Mouse (Mus musculus): ENCODE results near the gene Chrm5.
"Not testable (repeated sequence)": the region's sequence is repeated elsewhere in the genome, so short reads cannot be mapped to it uniquely, and the experiment has no call there.

The Chrm5 gene

GRCm38 (mm10) chr2:112481564-112481963 lies 995 bp upstream of the Chrm5 start:
- DNase-seq (ENCODE audit: low read depth): peak; percentile 74

DNA sequence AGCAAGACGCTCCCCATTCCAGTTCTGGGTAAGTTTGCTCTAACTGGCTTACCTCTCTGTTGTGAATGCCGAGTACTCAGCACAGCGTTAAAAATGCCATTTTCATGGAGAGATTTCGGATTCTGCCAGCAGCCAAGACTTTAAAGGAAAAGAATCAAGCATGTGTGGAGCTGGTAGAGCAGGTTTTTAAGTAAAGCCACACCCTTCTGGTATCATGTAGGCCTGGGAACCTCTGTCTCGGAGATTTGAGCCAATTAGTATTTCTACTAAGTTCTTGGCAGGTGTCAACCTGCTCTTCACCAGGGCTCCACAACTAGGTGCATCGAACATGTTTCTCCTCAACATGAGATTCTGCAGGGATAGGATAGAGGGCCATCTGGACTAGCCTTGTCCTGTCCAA lies 4.0 kb downstream of the Chrm5 start:
- DNase-seq (ENCODE audit: low read depth): no peak

DNA sequence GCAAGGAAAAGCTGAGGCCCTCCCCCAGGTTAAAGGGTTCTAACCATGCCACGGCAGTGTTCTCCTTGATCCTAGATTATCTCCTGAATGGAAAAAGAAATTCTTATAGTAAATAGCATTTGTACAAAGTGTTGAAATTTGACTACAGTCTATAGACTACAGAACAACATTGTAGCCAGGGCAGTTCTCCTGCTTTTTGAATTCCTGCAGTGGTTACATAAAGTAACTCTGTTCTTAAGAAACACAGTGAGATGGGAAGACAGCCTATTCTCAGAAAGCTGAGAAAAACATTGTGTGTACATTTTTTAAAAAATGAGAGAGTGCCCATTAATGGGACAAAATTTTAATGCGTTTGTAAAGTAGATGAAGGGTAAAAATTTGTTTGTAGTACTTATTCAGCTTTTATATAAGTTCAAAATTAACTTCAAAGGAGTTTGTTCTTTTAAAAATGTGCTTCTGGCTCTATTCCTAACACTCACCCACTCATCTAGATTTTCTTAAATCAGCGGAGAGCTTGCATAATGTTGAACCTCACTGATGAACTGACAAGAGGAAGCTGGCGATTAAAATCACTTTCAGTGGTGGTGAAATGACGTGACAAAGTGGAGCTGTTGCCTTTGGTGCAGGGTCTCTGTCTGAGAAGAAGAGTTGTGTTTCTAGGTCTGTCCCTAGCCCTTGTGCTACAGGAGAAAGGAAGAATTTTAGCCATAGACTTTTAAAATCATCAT lies 5.4 kb downstream of the Chrm5 start:
- DNase-seq (ENCODE audit: low read depth): no peak

- DNase-seq (ENCODE audit: low read depth): no peak
Measured at GRCm38 (mm10) chr2:112472076-112472475, 8.5 kb downstream of the Chrm5 start.

- no peak for DNase-seq (ENCODE audit: low read depth)
Measured at GRCm38 (mm10) chr2:112470961-112471381, 9.6 kb downstream of the Chrm5 start.

GRCm38 (mm10) chr2:112469542-112469941 lies 11.0 kb downstream of the Chrm5 start:
- DNase-seq (ENCODE audit: low read depth): no peak

DNA sequence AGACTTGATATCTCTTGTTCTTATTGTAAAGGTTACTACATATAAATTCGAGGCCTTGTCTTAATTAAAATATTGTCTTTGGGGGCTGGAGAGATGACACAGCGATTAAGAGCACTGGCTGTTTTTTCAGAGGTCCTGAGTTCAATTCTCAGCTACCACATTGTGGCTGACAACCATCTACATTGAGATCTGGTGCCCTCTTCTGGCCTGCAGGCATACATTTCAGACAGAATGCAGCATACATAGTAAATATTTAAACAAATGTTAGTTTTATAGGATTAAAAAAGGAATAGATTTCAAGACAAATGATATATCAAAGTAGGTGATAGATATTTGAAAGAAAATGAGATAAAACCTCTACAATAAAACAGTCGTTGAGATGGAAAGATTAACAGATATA lies 20.0 kb downstream of the Chrm5 start:
- DNase-seq (ENCODE audit: low read depth): no peak

GRCm38 (mm10) chr2:112454862-112455564 lies 25.6 kb downstream of the Chrm5 start, which contains the start of gene Emc7:
TSS of gene Emc7 (plus strand) at chr2:112454997.
- peak; percentile 94 for DNase-seq (ENCODE audit: low read depth)

DNA sequence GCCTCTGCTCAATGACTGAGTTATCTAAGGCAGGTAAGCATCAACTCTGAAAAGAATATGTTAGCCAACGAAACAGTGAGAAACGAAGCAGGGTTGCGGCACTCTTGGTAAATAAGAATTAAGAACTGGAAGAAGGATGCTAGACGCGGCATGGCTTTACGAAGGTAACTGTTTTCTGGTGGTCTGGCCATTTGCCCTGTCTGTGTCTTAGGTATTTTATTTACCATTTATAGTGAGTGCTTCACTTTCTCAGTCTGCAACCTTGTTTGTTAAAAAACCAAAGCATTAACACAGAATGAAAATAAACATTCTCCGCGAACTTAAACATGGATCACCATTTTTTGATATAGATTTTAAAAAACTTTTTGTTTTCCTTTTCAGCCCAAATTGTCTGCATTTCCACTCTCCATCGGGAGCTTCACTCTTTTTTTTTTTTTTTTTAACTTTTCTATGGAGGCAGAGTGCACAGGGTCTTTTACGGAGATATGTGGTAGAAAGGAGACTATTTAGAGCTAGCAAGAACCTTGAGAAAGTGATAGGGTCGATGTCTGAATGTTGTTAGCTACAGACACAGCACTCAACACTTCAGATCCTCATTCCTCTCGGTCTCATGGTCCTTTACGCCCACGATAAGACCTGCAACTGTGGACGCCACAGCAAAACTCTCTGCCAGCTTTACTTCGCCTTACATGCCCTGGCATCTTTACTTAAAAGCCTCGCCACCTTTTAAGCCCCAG lies 26.3 kb downstream of the Chrm5 start:
- DNase-seq (ENCODE audit: low read depth): peak; percentile 12

- DNase-seq (ENCODE audit: low read depth): not testable (repeated sequence)
Measured at GRCm38 (mm10) chr2:112452513-112452912, 28.1 kb downstream of the Chrm5 start.

DNA sequence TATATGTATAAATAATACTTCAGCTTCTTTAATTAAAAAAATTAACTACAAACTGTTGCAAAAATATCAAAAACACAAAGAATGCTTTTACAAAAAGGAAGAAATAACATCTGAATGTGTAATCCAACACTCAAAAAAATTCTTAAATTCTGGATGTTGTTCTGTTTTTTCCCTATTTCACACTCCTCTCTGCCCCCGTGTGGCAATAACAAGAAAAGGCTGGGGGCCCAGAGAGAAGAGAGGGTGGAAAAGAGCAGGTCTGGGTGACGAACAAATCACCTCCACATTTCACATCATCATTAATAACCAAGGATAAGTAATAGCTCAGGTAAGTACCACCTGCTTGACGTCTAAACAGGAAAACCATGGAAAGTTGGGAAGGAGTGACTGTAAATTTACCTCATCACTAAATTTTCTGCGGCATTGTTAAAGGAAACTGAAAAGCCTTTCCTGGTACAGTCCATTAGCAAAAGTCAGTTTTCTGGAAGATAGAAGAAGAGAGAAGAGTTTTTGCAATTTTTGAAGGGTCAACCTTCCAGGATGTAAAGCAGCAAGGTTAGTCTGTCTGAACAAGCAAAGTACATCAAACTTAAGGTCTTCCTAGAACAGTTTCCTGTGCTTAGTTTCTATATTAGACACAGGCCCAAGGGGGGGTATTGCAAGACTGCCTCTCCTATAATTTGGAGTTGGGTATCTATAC lies 30.8 kb downstream of the Chrm5 start:
- DNase-seq (ENCODE audit: low read depth): peak; percentile 54

- no peak for DNase-seq (ENCODE audit: low read depth)
Measured at GRCm38 (mm10) chr2:112448510-112449059, 32.0 kb downstream of the Chrm5 start.

- DNase-seq (ENCODE audit: low read depth): not testable (repeated sequence)
Measured at GRCm38 (mm10) chr2:112448046-112448445, 32.5 kb downstream of the Chrm5 start.

- DNase-seq (ENCODE audit: low read depth): no peak
Measured at GRCm38 (mm10) chr2:112445511-112445910, 35.1 kb downstream of the Chrm5 start.

- no peak for DNase-seq (ENCODE audit: low read depth)
Measured at GRCm38 (mm10) chr2:112443491-112443890, 37.1 kb downstream of the Chrm5 start.

DNA sequence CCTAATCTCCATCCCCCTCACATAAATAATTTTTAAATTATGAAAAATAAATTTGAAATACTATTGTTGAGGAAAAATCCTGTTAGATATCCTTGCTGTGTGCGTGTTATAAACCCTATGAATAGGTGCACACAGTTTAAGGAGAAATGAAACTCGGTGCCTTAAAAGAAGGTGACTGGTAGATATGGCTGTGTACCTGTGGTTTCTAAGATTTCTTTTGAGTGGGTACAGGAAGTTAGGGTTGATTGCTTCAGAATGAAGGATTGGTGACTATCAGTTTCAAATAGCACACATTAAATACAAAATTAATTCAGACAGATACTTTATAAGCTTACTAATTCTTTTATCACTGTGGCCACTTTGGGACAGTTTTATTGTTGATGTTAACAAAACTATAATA lies 43.0 kb downstream of the Chrm5 start:
- no peak for DNase-seq (ENCODE audit: low read depth)

DNA sequence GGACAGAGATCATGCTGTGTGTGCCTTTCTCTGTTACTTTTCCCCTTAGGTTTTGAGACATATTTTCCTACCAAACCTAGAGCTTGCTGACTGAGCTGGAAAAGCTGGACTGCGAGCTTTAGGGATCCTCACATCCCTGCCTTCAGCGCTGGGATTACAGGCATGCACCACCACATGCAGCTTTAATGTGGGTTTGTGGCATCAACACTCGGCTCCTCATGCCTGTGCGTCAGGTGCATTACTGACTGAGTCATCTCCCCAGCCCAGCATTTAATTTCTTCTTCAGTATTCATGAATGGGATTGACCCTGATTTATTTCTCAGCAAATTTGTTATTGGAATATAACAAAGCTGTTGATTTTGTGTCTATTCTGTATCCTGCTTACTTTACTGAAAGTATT lies 44.3 kb downstream of the Chrm5 start:
- DNase-seq (ENCODE audit: low read depth): no peak

- DNase-seq (ENCODE audit: low read depth): no peak
Measured at GRCm38 (mm10) chr2:112433359-112433758, 47.2 kb downstream of the Chrm5 start.

- DNase-seq (ENCODE audit: low read depth): no peak
Measured at GRCm38 (mm10) chr2:112432523-112432922, 48.0 kb downstream of the Chrm5 start.

GRCm38 (mm10) chr2:112430403-112430802 lies 50.2 kb downstream of the Chrm5 start:
- DNase-seq (ENCODE audit: low read depth): no peak

DNA sequence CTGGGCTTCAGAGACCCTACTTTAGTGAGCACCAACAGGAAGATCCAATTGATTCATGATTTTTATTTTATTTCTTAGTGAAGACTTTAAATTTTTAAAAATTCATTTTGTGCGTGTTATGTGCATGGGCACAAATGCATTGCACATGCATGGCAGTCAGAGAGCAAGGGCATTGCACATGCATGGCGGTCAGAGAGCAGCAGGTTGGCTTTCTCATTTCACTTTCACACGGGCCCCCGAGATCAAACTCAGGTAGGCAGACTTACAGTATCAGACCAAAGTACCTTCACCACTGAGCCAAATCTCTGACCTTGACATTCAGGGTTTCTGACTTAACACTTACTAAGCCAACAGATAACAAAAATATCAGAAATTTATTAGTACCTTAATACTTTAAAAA lies 50.9 kb downstream of the Chrm5 start:
- no peak for DNase-seq (ENCODE audit: low read depth)

Measured in naive thymus-derived CD4-positive, alpha-beta T cell, adult 2 months (primary cell).